Mouse (Mus musculus): ENCODE data around the gene Rbm33. TPM values are rescaled to one million over a fixed set of nuclear protein-coding genes. Genes with fewer than 3 reads are reported as not detected.

The Rbm33 gene
- 8.6 TPM for polyA plus RNA-seq (2015; fragmentation: Illumina TruSeq; extraction: RNeasy Lipid Tissue Mini Kit (QIAGEN cat#74804); ENCODE audit: insufficient read depth, low read depth, low replicate concordance)

DNA sequence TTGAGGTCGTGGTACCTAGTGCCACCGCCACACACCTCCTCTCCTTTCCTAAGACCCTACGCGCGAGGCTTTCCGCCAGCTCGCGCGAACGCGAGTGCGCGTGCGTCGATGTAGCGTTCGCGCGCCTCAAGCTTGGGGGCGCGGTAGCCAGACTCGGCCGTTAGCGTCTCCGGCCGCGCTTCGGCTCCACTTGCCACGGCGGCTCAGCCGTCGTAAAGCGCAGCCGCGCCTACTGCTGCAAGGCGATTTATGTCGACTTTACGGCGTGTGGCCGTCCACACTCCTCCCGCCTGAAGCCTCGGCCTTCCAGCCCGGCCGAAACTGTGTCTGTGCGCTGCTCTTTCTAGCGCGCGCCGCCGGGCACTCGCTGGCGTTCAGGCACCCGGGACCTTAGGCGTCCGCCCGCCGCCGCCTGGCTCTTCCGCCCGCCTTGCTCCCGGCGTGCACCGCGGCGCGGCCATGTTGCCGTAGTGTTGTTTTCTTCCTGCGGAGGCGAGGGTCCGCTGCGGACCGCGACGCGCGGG is at the start of gene Rbm33:
Gene Rbm33 (plus strand): TSS at position 400 of the 524 bp plus-strand sequence.

DNA sequence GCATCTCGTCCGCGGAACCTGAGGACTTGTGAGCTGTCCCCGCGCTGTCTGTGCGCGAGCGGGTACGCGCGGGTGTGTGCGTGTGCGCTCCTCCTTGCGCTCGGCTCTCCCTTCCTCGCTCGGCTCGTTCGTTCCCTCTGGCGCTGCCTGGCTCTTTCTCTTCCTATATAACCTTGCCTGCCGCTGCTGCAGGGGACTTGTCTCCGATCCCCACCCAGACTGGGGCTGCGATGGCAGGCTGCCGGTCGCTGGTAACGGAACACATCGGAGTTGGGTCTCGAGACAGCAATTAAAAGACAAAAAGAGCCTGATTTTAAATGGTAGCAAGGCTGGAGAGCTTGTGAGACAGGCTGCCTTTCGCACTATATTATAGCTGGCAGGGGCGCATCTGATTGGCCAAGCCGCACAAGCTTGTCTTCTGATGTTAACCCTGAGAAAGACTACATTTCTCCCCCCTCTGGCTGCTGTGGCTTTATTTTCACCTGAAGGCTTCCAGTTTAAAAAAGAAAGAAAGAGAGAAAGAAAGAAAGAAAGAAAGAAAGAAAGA is 149.9 kb downstream of the Rbm33 start, which contains the start of gene Shh:
Gene Shh (minus strand): TSS at position 497 of the 547 bp plus-strand sequence.

Other genes with a start within 250 kb of the Rbm33 start
- 29.0 TPM for gene Insig1, start 245.8 kb upstream of the Rbm33 start, polyA plus RNA-seq (2015; fragmentation: Illumina TruSeq; extraction: RNeasy Lipid Tissue Mini Kit (QIAGEN cat#74804); ENCODE audit: insufficient read depth, low read depth, low replicate concordance)
- gene En2, start 151.4 kb upstream of the Rbm33 start, polyA plus RNA-seq (2015; fragmentation: Illumina TruSeq; extraction: RNeasy Lipid Tissue Mini Kit (QIAGEN cat#74804); ENCODE audit: insufficient read depth, low read depth, low replicate concordance): not detected
- gene Cnpy1, start 71.3 kb upstream of the Rbm33 start, polyA plus RNA-seq (2015; fragmentation: Illumina TruSeq; extraction: RNeasy Lipid Tissue Mini Kit (QIAGEN cat#74804); ENCODE audit: insufficient read depth, low read depth, low replicate concordance): not detected
- not detected for gene Shh, start 150.1 kb downstream of the Rbm33 start, polyA plus RNA-seq (2015; fragmentation: Illumina TruSeq; extraction: RNeasy Lipid Tissue Mini Kit (QIAGEN cat#74804); ENCODE audit: insufficient read depth, low read depth, low replicate concordance)

Measured in pancreas, adult 10 weeks (tissue).